32 mouse cellular contexts compared by ENCODE assay signal in the genomic region with DNA sequence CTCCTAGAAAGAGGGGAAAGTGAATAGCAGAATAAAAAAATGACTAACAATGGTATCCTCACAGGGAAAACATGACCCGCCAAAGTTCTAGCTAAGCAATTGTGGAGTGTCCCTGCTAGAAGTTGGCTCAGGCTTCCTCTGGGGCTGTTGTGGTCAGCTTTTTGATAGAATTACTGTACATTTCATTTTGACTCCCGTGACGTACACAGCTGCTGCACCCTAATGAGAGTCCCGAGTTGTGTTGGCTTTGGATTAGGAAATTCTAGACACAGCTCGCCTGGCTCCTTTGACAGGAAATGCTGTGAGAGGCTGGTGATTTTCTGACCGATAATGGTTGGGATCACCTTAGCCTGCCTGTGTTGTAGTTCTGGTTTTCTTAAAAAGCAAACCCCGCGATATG.
DNase-seq lines count a peak whose midpoint lies in the region; ATAC-seq and TF ChIP-seq lines count a peak whose summit lies in the region.
"Had no signal": no experiment of that assay in that cellular context is flagged by ENCODE, and none has a peak within 500 bp of the region (broad histone marks: within the 10 kb centered on the region; RNA-seq: fewer than 3 reads in every experiment).

No protein-coding gene starts in this region.

- H3K36me3 ChIP-seq in embryonic facial prominence, embryonic 13.5 days: peaks cover 6% of the 10 kb centered on the region
- peaks cover 55% of the 10 kb centered on the region for H3K36me3 ChIP-seq in embryonic facial prominence, embryonic 10.5 days (replicated peaks)
- H3K36me3 ChIP-seq in embryonic facial prominence, embryonic 14.5 days (ENCODE audit: control insufficient read depth, insufficient read depth, low read length): 0 out of 2 replicates have a peak, but pooled peaks cover 8% of the 10 kb centered on the region
- H3K36me3 ChIP-seq: midbrain, embryonic 15.5 days; neural tube, embryonic 15.5 days had no signal

- H3K27ac ChIP-seq in embryonic facial prominence, embryonic 13.5 days: peak overlapping the region; percentile 8; the same call in 1 of the 2 replicates
- H3K27ac ChIP-seq in embryonic facial prominence, embryonic 10.5 days (replicated peaks): no peak overlapping the region
- no peak overlapping the region for H3K27ac ChIP-seq in embryonic facial prominence, embryonic 14.5 days (replicated peaks; ENCODE audit: low read depth, low read length)
- H3K27ac ChIP-seq in gastrocnemius, adult 2 months: no peak overlapping the region
- H3K27ac ChIP-seq: heart, embryonic 13.5 days; kidney, postnatal 0 days; limb, embryonic 13.5 days; midbrain, embryonic 10.5 days; midbrain, embryonic 15.5 days; neural tube, embryonic 15.5 days; stomach, postnatal 0 days had no signal

- H3K9ac ChIP-seq in embryonic facial prominence, embryonic 13.5 days: no peak overlapping the region
- no peak overlapping the region for H3K9ac ChIP-seq in embryonic facial prominence, embryonic 14.5 days (ENCODE audit: low read depth, low read length)
- H3K9ac ChIP-seq: heart, embryonic 13.5 days; limb, embryonic 13.5 days; midbrain, embryonic 15.5 days; neural tube, embryonic 15.5 days had no signal

- H3K9me3 ChIP-seq in embryonic facial prominence, embryonic 13.5 days: no peaks in the 10 kb centered on the region
- H3K9me3 ChIP-seq in embryonic facial prominence, embryonic 10.5 days: no peaks in the 10 kb centered on the region
- no peaks in the 10 kb centered on the region for H3K9me3 ChIP-seq in embryonic facial prominence, embryonic 14.5 days (ENCODE audit: control insufficient read depth, low read length)
- H3K9me3 ChIP-seq: G1E; heart, embryonic 13.5 days; limb, embryonic 13.5 days; midbrain, embryonic 10.5 days; midbrain, embryonic 15.5 days; neural tube, embryonic 15.5 days had no signal

- no peak for DNase-seq in embryonic facial prominence, embryonic 10.5 days (ENCODE audit: low spot score)
- peak; percentile 80 for DNase-seq in 416B (ENCODE audit: low read depth)
- DNase-seq in embryonic facial prominence, embryonic 14.5 days (ENCODE audit: low spot score): peak; percentile 58
- DNase-seq in gastrocnemius, adult 2 months: no peak
- no peak for DNase-seq in spleen, postnatal 14 days (ENCODE audit: low spot score in 2 of 2)
- no peak for DNase-seq in thymus, postnatal 10 days (ENCODE audit: low spot score in 2 of 2)
- DNase-seq: adrenal gland, postnatal 14 days; cerebellum, adult 11-12 months; cerebellum, postnatal 10 days; gastrocnemius, postnatal 25 days; heart, postnatal 10 days; kidney, adult 8-10 months; kidney, postnatal 4 days; lung, adult 2 months; spleen, adult 18-20 months; thymus, adult 18-20 months; thymus, postnatal 36 days had no signal

- no peak overlapping the region for H3K4me2 ChIP-seq in embryonic facial prominence, embryonic 13.5 days
- H3K4me2 ChIP-seq in embryonic facial prominence, embryonic 14.5 days (ENCODE audit: low read depth, low read length): no peak overlapping the region
- H3K4me2 ChIP-seq: heart, embryonic 13.5 days; limb, embryonic 13.5 days; liver, embryonic 11.5 days; midbrain, embryonic 15.5 days; neural tube, embryonic 15.5 days had no signal

- TF ChIP-seq CTCF in gastrocnemius, adult 2 months (IDR thresholded peaks at IDR 0.05): no peak

- no peaks in the 10 kb centered on the region for H3K27me3 ChIP-seq in embryonic facial prominence, embryonic 13.5 days
- no peaks in the 10 kb centered on the region for H3K27me3 ChIP-seq in embryonic facial prominence, embryonic 10.5 days (replicated peaks; ENCODE audit: low read depth, poor library complexity, severe bottlenecking)
- no peaks in the 10 kb centered on the region for H3K27me3 ChIP-seq in embryonic facial prominence, embryonic 14.5 days (replicated peaks; ENCODE audit: control insufficient read depth, insufficient read depth, low read length)
- H3K27me3 ChIP-seq: heart, embryonic 13.5 days; limb, embryonic 13.5 days; midbrain, embryonic 15.5 days; neural tube, embryonic 15.5 days; Patski had no signal

- H3K4me1 ChIP-seq in embryonic facial prominence, embryonic 13.5 days: peaks cover 31% of the 10 kb centered on the region
- H3K4me1 ChIP-seq in embryonic facial prominence, embryonic 10.5 days: peaks cover 15% of the 10 kb centered on the region
- H3K4me1 ChIP-seq in embryonic facial prominence, embryonic 14.5 days (ENCODE audit: control insufficient read depth, insufficient read depth, low read length): peaks cover 11% of the 10 kb centered on the region
- H3K4me1 ChIP-seq: midbrain, embryonic 10.5 days; midbrain, embryonic 15.5 days had no signal

- intact Hi-C loops in gastrocnemius, adult 2 months (cut with DNase I): no loop called here

- no peak for ATAC-seq in embryonic facial prominence, embryonic 13.5 days (ENCODE audit: insufficient number of reproducible peaks, insufficient read depth, low FRiP score, low TSS enrichment, low read depth)
- 0 out of 2 replicates have a peak, but pooled peaks have one; percentile 50 for ATAC-seq in embryonic facial prominence, embryonic 14.5 days (ENCODE audit: low read depth)
- ATAC-seq in megakaryocyte, adult 5-6 weeks (ENCODE audit: poor library complexity, severe bottlenecking): peak; percentile 31
- ATAC-seq: forebrain, embryonic 14.5 days; hindbrain, embryonic 16.5 days; midbrain, embryonic 15.5 days; Patski had no signal

- no peak overlapping the region for H3K4me3 ChIP-seq in embryonic facial prominence, embryonic 13.5 days
- no peak overlapping the region for H3K4me3 ChIP-seq in embryonic facial prominence, embryonic 10.5 days
- no peak overlapping the region for H3K4me3 ChIP-seq in embryonic facial prominence, embryonic 14.5 days (ENCODE audit: low read depth, low read length)
- no peak overlapping the region for H3K4me3 ChIP-seq in gastrocnemius, adult 2 months
- H3K4me3 ChIP-seq: erythroblast, embryonic 14.5 days; heart, embryonic 13.5 days; limb, embryonic 13.5 days; midbrain, embryonic 10.5 days; midbrain, embryonic 15.5 days; neural tube, embryonic 15.5 days had no signal

- 71% methylated on average over 8 of the region's 8 CpGs for WGBS in embryonic facial prominence, embryonic 13.5 days
- 84% methylated on average over 8 of the region's 8 CpGs for WGBS in embryonic facial prominence, embryonic 10.5 days
- WGBS in embryonic facial prominence, embryonic 14.5 days: 58% methylated on average over 8 of the region's 8 CpGs

Comparison
In these comparisons a context has a peak if more than half of its experiments do, and no peak if none do; other contexts are left out.
1. DNase-seq: peak in 416B (single experiment) and embryonic facial prominence, embryonic 14.5 days (single experiment); none in embryonic facial prominence, embryonic 10.5 days (single experiment), gastrocnemius, adult 2 months (single experiment), spleen, postnatal 14 days (0 of 2) and thymus, postnatal 10 days (0 of 2).